Mouse (Mus musculus) midbrain, embryonic 16.5 days (tissue): Measurements from ENCODE around the gene Gid8. TPM values are rescaled to one million over a fixed set of nuclear protein-coding genes. Genes with fewer than 3 reads are reported as not detected.
"Not testable (repeated sequence)": the region's sequence is repeated elsewhere in the genome, so short reads cannot be mapped to it uniquely, and the experiment has no call there.

ENCODE experiments used
- ATAC-seq: fragments of 200-750 bp; cut with Nextera tagmentation; 2 replicates; pipeline ENCODE4 v1.8.0; 2017; ENCODE audit warnings: moderate TSS enrichment
- H3K27ac ChIP-seq: fragments of 300-500 bp; sonication (generic); 2 replicates; pipeline ENCODE4 v1.5.1; 2014; ENCODE audit warnings: mild to moderate bottlenecking, low read length, mixed read lengths
- H3K27me3 ChIP-seq: fragments of 300-500 bp; sonication (generic); 2 replicates; pipeline ENCODE4 v1.6.1; 2014; ENCODE audit warnings: low read depth, low read length, mixed read lengths; ENCODE audit not compliant: control insufficient read depth, insufficient read depth
- H3K36me3 ChIP-seq: fragments of 300-500 bp; sonication (generic); 2 replicates; pipeline ENCODE4 v1.6.1; 2014; ENCODE audit warnings: mild to moderate bottlenecking, low read length, moderate library complexity, mixed read lengths; ENCODE audit not compliant: control insufficient read depth, insufficient read depth
- H3K4me1 ChIP-seq: fragments of 300-500 bp; sonication (generic); 2 replicates; pipeline ENCODE4 v1.6.1; 2014; ENCODE audit warnings: mild to moderate bottlenecking, low read length, mixed read lengths; ENCODE audit not compliant: control insufficient read depth, insufficient read depth
- H3K4me2 ChIP-seq: fragments of 300-500 bp; sonication (generic); 2 replicates; pipeline ENCODE4 v1.6.1; 2014; ENCODE audit warnings: mild to moderate bottlenecking, low read length, mixed read lengths
- H3K4me3 ChIP-seq: fragments of 300-500 bp; sonication (generic); 2 replicates; pipeline ENCODE4 v1.5.1; 2014; ENCODE audit warnings: low read depth, mild to moderate bottlenecking, low read length, moderate library complexity, mixed read lengths
- H3K9ac ChIP-seq: fragments of 300-500 bp; sonication (generic); 2 replicates; pipeline ENCODE4 v1.6.1; 2014; ENCODE audit warnings: low read depth, low read length, mixed read lengths
- H3K9me3 ChIP-seq: fragments of 300-500 bp; sonication (generic); replicated peaks from 2 replicates; pipeline ENCODE4 v1.6.1; 2014; ENCODE audit warnings: mild to moderate bottlenecking, low read length, mixed read lengths; ENCODE audit not compliant: control insufficient read depth, poor library complexity, severe bottlenecking
- WGBS: fragments of 180-500 bp; shearing (Covaris S2); extraction: QIAGEN DNeasy Blood & Tissue Kit; methylation state at CpG from one replicate; pipeline ENCODE4 v1.1.7; 2014; 5-methylcytosine and 5-hydroxymethylcytosine counted together
- polyA plus RNA-seq: library from polyadenylated mRNA; unstranded; fragments of >200 nt; fragmentation: Nextera tagmentation; extraction: Ambion mirVana; gene quantifications from 2 replicates; pipeline ENCODE4 v1.2.1, GENCODE M21; 2015

Gene Gid8
- polyA plus RNA-seq, 1 experiment from 2014 or later, result 57.1 TPM

GRCm38 (mm10) chr2:180704591-180704990, 5.3 kb upstream of the Gid8 start:
- 94% methylated on average over 8 of the region's 8 CpGs for WGBS
- Histone ChIP-seq H3K4me3 (no peak overlapping the region), H3K36me3 (no peaks in the 10 kb centered on the region), H3K9ac (no peak overlapping the region), H3K27ac (no peak overlapping the region), H3K27me3 (no peaks in the 10 kb centered on the region), H3K4me1 (peaks cover 32% of the 10 kb centered on the region), H3K9me3 (no peaks in the 10 kb centered on the region), H3K4me2 (no peak overlapping the region)
- no peak for ATAC-seq

GRCm38 (mm10) chr2:180705066-180705465, 4.9 kb upstream of the Gid8 start:
- Histone ChIP-seq H3K9ac (no peak overlapping the region), H3K36me3 (no peaks in the 10 kb centered on the region), H3K4me3 (no peak overlapping the region), H3K9me3 (no peaks in the 10 kb centered on the region), H3K4me1 (peaks cover 27% of the 10 kb centered on the region), H3K27me3 (no peaks in the 10 kb centered on the region), H3K27ac (no peak overlapping the region), H3K4me2 (no peak overlapping the region)
- ATAC-seq, result no peak
- WGBS, result 89% methylated on average over 3 of the region's 3 CpGs

GRCm38 (mm10) chr2:180705975-180706374, 3.9 kb upstream of the Gid8 start:
- no peak for ATAC-seq
- no peaks in the 10 kb centered on the region for H3K36me3 ChIP-seq
- H3K9ac ChIP-seq, result no peak overlapping the region
- H3K27ac ChIP-seq, result no peak overlapping the region
- H3K4me1 ChIP-seq, result peaks cover 21% of the 10 kb centered on the region
- WGBS, result 91% methylated on average over 5 of the region's 5 CpGs
- no peaks in the 10 kb centered on the region for H3K9me3 ChIP-seq
- H3K4me3 ChIP-seq, result no peak overlapping the region
- no peak overlapping the region for H3K4me2 ChIP-seq
- H3K27me3 ChIP-seq, result no peaks in the 10 kb centered on the region

GRCm38 (mm10) chr2:180709023-180709922, 644 bp upstream of the Gid8 start:
- under 1% methylated on average over 39 of the region's 39 CpGs for WGBS
- peak; percentile 18; the same call in 1 of the 2 replicates for ATAC-seq
- peaks cover 23% of the 10 kb centered on the region for H3K4me1 ChIP-seq
- peaks cover 4% of the 10 kb centered on the region; the same call in 1 of the 2 replicates for H3K36me3 ChIP-seq
- peak overlapping the region; percentile 80 for H3K9ac ChIP-seq
- no peaks in the 10 kb centered on the region for H3K27me3 ChIP-seq
- H3K27ac ChIP-seq, result peak overlapping the region; percentile 81
- no peaks in the 10 kb centered on the region for H3K9me3 ChIP-seq
- H3K4me2 ChIP-seq, result peak overlapping the region; percentile 81
- H3K4me3 ChIP-seq, result peak overlapping the region; percentile 93

- no peaks in the 10 kb centered on the region for H3K9me3 ChIP-seq
- H3K9ac ChIP-seq, result peak overlapping the region; percentile 99
- H3K4me1 ChIP-seq, result peaks cover 23% of the 10 kb centered on the region
- no peaks in the 10 kb centered on the region for H3K27me3 ChIP-seq
- peak overlapping the region; percentile 93 for H3K4me3 ChIP-seq
- peak overlapping the region; percentile 79 for H3K4me2 ChIP-seq
- peaks cover 7% of the 10 kb centered on the region; the same call in 1 of the 2 replicates for H3K36me3 ChIP-seq
- WGBS, result 3% methylated on average over 56 of the region's 64 CpGs
- ATAC-seq, result peak; percentile 69
- peak overlapping the region; percentile 86 for H3K27ac ChIP-seq
Measured at GRCm38 (mm10) chr2:180710276-180711155, 599 bp downstream of the Gid8 start.

GRCm38 (mm10) chr2:180711527-180711926, 1.6 kb downstream of the Gid8 start:
- H3K9me3 ChIP-seq, result no peaks in the 10 kb centered on the region
- peaks cover 12% of the 10 kb centered on the region; the same call in 1 of the 2 replicates for H3K36me3 ChIP-seq
- H3K4me2 ChIP-seq, result peak overlapping the region; percentile 79
- no peaks in the 10 kb centered on the region for H3K27me3 ChIP-seq
- WGBS, result 66% methylated on average over 4 of the region's 4 CpGs
- no peak overlapping the region for H3K9ac ChIP-seq
- H3K4me3 ChIP-seq, result peak overlapping the region; percentile 93; the same call in 1 of the 2 replicates
- H3K4me1 ChIP-seq, result peaks cover 23% of the 10 kb centered on the region
- H3K27ac ChIP-seq, result no peak overlapping the region
- ATAC-seq, result no peak

- Histone ChIP-seq H3K4me1 (peaks cover 23% of the 10 kb centered on the region), H3K9me3 (no peaks in the 10 kb centered on the region), H3K9ac (no peak overlapping the region), H3K4me2 (no peak overlapping the region), H3K27ac (no peak overlapping the region), H3K36me3 (peaks cover 18% of the 10 kb centered on the region), H3K4me3 (no peak overlapping the region), H3K27me3 (no peaks in the 10 kb centered on the region)
- ATAC-seq, result no peak
- 95% methylated on average over 5 of the region's 5 CpGs for WGBS
Measured at GRCm38 (mm10) chr2:180712037-180712689, 2.2 kb downstream of the Gid8 start.

- not testable (repeated sequence) for H3K9me3 ChIP-seq, ATAC-seq, H3K4me2 ChIP-seq, H3K4me3 ChIP-seq, H3K4me1 ChIP-seq, H3K27ac ChIP-seq, H3K27me3 ChIP-seq, H3K9ac ChIP-seq
- peaks cover 17% of the 10 kb centered on the region for H3K36me3 ChIP-seq
- 93% methylated on average over 5 of the region's 5 CpGs for WGBS
Measured at GRCm38 (mm10) chr2:180722748-180723147, 12.8 kb downstream of the Gid8 start.
